Mouse (Mus musculus) forebrain, embryonic 11.5 days (tissue): ENCODE results near the gene Olfr287. TPM values are rescaled to one million over a fixed set of nuclear protein-coding genes. Genes with fewer than 3 reads are reported as not detected.

Experiments
- ATAC-seq: fragments of 200-750 bp; cut with Nextera tagmentation; replicated peaks from 2 replicates; pipeline ENCODE4 v1.8.0; 2017; ENCODE audit warnings: moderate TSS enrichment; ENCODE audit not compliant: low FRiP score
- DNase-seq: peaks from one replicate; pipeline ENCODE4 v3.0.0-alpha.2; 2017; ENCODE audit warnings: low spot score
- H3K27ac ChIP-seq: fragments of 300-500 bp; sonication (generic); 2 replicates; pipeline ENCODE4 v1.5.1; 2014; ENCODE audit warnings: low read depth, low read length
- H3K27me3 ChIP-seq: fragments of 300-500 bp; sonication (generic); 2 replicates; pipeline ENCODE4 v1.6.1; 2014; ENCODE audit warnings: mild to moderate bottlenecking, low read length, mixed read lengths; ENCODE audit not compliant: control insufficient read depth, insufficient read depth
- H3K36me3 ChIP-seq: fragments of 300-500 bp; sonication (generic); 2 replicates; pipeline ENCODE4 v1.6.1; 2014; ENCODE audit warnings: mild to moderate bottlenecking, low read length, moderate library complexity, mixed read lengths; ENCODE audit not compliant: control insufficient read depth, insufficient read depth
- H3K4me1 ChIP-seq: fragments of 300-500 bp; sonication (generic); replicated peaks from 2 replicates; pipeline ENCODE4 v1.6.1; 2014; ENCODE audit warnings: low read length, mixed read lengths; ENCODE audit not compliant: control insufficient read depth, insufficient read depth
- H3K4me2 ChIP-seq: fragments of 300-500 bp; sonication (generic); 2 replicates; pipeline ENCODE4 v1.6.1; 2014; ENCODE audit warnings: low read depth, mild to moderate bottlenecking, low read length, moderate library complexity, mixed read lengths; ENCODE audit not compliant: severe bottlenecking
- H3K4me3 ChIP-seq: fragments of 300-500 bp; sonication (generic); 2 replicates; pipeline ENCODE4 v1.5.1; 2014; ENCODE audit warnings: low read depth, low read length
- H3K9ac ChIP-seq: fragments of 300-500 bp; sonication (generic); 2 replicates; pipeline ENCODE4 v1.6.1; 2014; ENCODE audit warnings: low read length
- H3K9me3 ChIP-seq: fragments of 300-500 bp; sonication (generic); 2 replicates; pipeline ENCODE4 v1.6.1; 2016; ENCODE audit warnings: low read length, mixed read lengths; ENCODE audit not compliant: control insufficient read depth
- WGBS: fragments of 180-500 bp; shearing (Covaris S2); extraction: QIAGEN DNeasy Blood & Tissue Kit; methylation state at CpG from one replicate; pipeline ENCODE4 v1.1.7; 2014; 5-methylcytosine and 5-hydroxymethylcytosine counted together
- polyA plus RNA-seq: library from polyadenylated mRNA; unstranded; fragments of >200 nt; fragmentation: Nextera tagmentation; extraction: Ambion mirVana; gene quantifications from 2 replicates; pipeline ENCODE4 v1.2.1, GENCODE M21; 2014

Olfr287 gene
- polyA plus RNA-seq, 1 experiment from 2014 or later = not detected

DNA sequence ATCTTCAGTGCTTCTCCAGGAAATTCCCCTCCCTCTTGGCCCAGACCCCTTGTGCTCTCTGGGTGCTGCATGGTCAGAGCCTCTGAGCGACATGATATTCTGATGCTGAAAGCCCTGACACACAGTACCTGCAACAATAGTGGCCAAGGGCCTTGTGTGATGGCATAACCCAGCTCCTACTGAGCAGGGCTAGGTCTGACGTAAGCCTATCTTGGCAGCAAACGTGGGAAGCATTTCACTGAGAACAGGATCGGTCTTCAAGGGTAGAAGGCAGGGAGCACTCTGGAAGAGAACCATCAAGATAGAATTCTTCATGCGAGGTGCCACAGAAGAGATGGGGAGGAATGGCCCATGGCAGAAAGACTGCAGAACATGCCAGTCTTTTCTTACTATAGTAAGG lies 55.3 kb downstream of the Olfr287 start, which contains the start of gene Asb8:
TSS of gene Asb8 (minus strand) at position 101 of the 400 bp plus-strand sequence.
- WGBS = 82% methylated on average over 5 of the region's 5 CpGs
- no peak for ATAC-seq
- Histone ChIP-seq H3K27me3 (peaks cover 20% of the 10 kb centered on the region), H3K27ac (no peak within 1 kb of the TSS), H3K4me1 (peaks cover 11% of the 10 kb centered on the region; the same call in 1 of the 2 replicates), H3K9ac (no peak within 1 kb of the TSS; the same call in 1 of the 2 replicates), H3K9me3 (no peaks in the 10 kb centered on the region), H3K36me3 (no peaks in the 10 kb centered on the region), H3K4me2 (no peak within 1 kb of the TSS), H3K4me3 (no peak within 1 kb of the TSS)
- DNase-seq = no peak

DNA sequence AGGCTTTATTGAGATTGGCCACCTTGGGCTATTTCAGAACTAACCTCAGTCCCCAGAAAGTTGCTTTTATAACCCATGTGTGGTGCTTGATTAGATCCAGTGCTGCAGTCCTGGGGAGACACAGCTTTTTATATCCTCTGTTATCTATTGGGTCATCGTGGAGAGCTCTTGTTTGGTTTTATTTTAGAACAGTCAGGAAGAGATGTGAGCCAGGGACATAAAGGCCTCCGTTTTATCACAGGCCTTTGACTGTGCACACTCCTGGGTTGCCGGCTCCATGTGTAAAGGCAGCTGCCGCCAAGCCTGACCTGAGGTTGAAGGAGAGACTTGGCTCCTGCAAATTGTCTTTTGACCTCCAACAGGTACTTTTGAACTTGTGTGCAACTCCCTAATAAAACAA lies 58.3 kb downstream of the Olfr287 start:
- DNase-seq (no peak), ATAC-seq (no peak)
- Histone ChIP-seq H3K27ac (no peak overlapping the region), H3K4me1 (0 out of 2 replicates have a peak, but pooled peaks cover 2% of the 10 kb centered on the region), H3K9ac (no peak overlapping the region), H3K27me3 (no peaks in the 10 kb centered on the region), H3K4me2 (no peak overlapping the region), H3K4me3 (no peak overlapping the region), H3K9me3 (no peaks in the 10 kb centered on the region), H3K36me3 (no peaks in the 10 kb centered on the region)
- WGBS = 76% methylated on average over 4 of the region's 4 CpGs

DNA sequence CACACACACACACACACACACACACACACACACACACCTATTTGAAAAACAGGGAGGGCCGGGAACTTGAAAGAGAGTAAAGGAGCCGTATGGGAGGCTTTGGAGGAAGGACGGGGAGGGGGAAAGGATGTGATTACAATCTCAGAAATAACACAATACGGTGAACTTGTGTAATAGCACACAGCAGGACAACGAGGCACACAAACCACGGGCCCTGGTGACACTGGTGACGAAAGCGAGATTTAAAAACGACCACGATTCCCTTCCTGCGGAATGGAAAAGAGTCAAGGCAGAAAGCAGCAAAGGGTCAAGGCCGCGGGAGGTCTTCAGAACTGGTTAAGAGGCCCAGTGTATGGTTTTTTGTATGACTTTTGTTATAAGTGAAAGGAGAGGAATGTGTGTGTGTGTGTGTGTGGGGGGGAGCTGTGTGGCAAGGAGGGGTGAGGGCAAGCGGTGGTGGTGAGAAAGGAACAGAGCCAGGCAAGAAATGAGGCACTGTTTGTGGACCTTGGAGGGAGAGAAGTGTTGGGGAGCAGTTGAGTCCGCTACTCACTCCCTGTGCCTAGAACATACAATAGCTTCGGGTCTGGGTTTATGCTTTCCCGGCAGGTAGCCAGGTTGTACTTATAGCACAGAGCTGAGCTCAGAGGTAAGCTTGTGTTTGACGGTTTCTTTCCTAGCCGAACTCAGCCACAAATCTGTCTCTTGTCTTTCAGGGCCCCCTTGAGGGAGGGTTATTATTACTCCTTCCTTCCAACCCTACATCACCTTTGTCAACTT lies 59.6 kb downstream of the Olfr287 start:
- no peak overlapping the region for H3K9ac ChIP-seq
- no peaks in the 10 kb centered on the region for H3K4me1 ChIP-seq
- 62% methylated on average over 19 of the region's 19 CpGs for WGBS
- ATAC-seq = no peak
- no peaks in the 10 kb centered on the region for H3K36me3 ChIP-seq
- H3K4me2 ChIP-seq = no peak overlapping the region
- H3K9me3 ChIP-seq = no peaks in the 10 kb centered on the region
- H3K27ac ChIP-seq = no peak overlapping the region
- DNase-seq = no peak
- H3K27me3 ChIP-seq = no peaks in the 10 kb centered on the region
- no peak overlapping the region for H3K4me3 ChIP-seq

DNA sequence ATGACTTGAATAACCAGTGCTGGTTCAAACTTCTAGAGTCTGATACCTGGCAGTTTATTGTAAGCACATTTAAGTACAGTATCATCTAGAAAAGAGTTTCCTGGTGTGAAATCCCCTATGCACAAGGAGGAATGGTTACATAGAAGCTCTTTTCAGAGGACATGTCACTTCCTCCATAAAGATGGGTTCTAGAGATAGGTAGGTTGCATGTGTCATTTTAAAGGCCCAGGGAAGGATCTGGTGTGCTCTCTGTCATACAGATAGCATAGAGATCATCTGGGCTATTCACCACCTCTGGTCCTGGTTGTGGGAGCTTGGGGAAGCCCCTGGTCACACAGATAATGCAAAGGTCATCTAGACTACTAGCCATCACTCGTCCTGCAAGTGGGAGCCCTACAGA lies 63.6 kb downstream of the Olfr287 start:
- ATAC-seq = no peak
- Histone ChIP-seq H3K36me3 (no peaks in the 10 kb centered on the region), H3K27me3 (no peaks in the 10 kb centered on the region), H3K4me2 (no peak overlapping the region), H3K4me1 (no peaks in the 10 kb centered on the region), H3K9me3 (no peaks in the 10 kb centered on the region), H3K27ac (no peak overlapping the region), H3K4me3 (no peak overlapping the region), H3K9ac (no peak overlapping the region)
- no peak for DNase-seq
- 76% methylated on average over 1 of the region's 1 CpGs for WGBS

Other genes starting within 250 kb of the Olfr287 start
- gene Col2a1, start 216.4 kb downstream of the Olfr287 start, polyA plus RNA-seq = 128 and 143 TPM in 2 replicates
- gene Pfkm, start 128.5 kb downstream of the Olfr287 start, polyA plus RNA-seq = 42.8 and 46.3 TPM in 2 replicates
- gene Senp1, start 127.3 kb downstream of the Olfr287 start, polyA plus RNA-seq = 47.7 and 49.0 TPM in 2 replicates
- 47.4 and 49.4 TPM in 2 replicates for gene Asb8, start 55.4 kb downstream of the Olfr287 start, polyA plus RNA-seq
- 8.7 and 10.1 TPM in 2 replicates for gene Ccdc184, start 53.9 kb downstream of the Olfr287 start, polyA plus RNA-seq
- not detected in 2 replicates for gene Olfr288, start 25.5 kb downstream of the Olfr287 start, polyA plus RNA-seq
- gene Gm44579, start 79 bp downstream of the Olfr287 start, polyA plus RNA-seq = not detected in 2 replicates
- not detected in 2 replicates for gene Olfr286, start 13.4 kb upstream of the Olfr287 start, polyA plus RNA-seq
- gene H1fnt, start 36.2 kb upstream of the Olfr287 start, polyA plus RNA-seq = not detected in 2 replicates
- gene Zfp641, start 75.1 kb upstream of the Olfr287 start, polyA plus RNA-seq = 1.2 TPM in 2 replicates
- gene Olfr285, start 96.3 kb upstream of the Olfr287 start, polyA plus RNA-seq = not detected in 2 replicates
- gene Olfr284, start 119.9 kb upstream of the Olfr287 start, polyA plus RNA-seq = not detected in 2 replicates
- gene Olfr283, start 159.9 kb upstream of the Olfr287 start, polyA plus RNA-seq = not detected in 2 replicates
- gene Olfr282, start 210.2 kb upstream of the Olfr287 start, polyA plus RNA-seq = not detected in 2 replicates
- not detected in 2 replicates for gene Olfr281, start 231.5 kb upstream of the Olfr287 start, polyA plus RNA-seq
- not detected in 2 replicates for gene OR5BS1P, start 248.8 kb upstream of the Olfr287 start, polyA plus RNA-seq